Comparison of ENCODE assay signal across 12 mouse cellular contexts in the genomic region with DNA sequence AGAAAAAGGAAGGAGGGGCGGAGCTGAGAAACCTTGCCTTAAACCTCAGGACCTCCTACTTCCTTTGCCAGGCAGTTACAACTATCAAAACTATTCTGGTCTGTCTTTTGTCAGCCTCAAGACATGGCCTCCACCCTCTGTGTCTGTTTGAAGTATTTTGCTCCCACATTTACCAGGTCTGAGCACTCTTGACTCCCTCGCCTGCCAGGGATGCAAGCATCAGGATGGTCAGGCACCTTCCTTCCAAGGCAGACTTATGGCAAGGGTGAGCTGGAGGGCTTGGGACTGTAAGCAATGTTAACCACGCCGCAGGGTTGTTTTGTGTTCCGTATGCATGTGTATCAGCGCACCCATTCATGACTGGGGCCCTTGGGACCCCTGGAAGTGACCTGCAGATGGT. TPM values are rescaled to one million over a fixed set of nuclear protein-coding genes. Genes with fewer than 3 reads are reported as not detected.
DNase-seq lines count a peak whose midpoint lies in the region; TF ChIP-seq lines count a peak whose summit lies in the region.
"Had no signal": no experiment of that assay in that cellular context is flagged by ENCODE, and none has a peak within 500 bp of the region (broad histone marks: within the 10 kb centered on the region; RNA-seq: fewer than 3 reads in every experiment).

No protein-coding gene starts in this region.

- DNase-seq in gastrocnemius, adult 2 months, result no peak
- no peak for DNase-seq in gastrocnemius, postnatal 4 days (ENCODE audit: low spot score in 2 of 2)
- peak; percentile 56 for DNase-seq in thymus, adult 2 months
- DNase-seq in thymus, adult 18-20 months, result no peak
- DNase-seq in embryo, embryonic 11 days, result no peak
- no peak for DNase-seq in gastrocnemius, adult 18-20 months (ENCODE audit: low spot score)
- no peak for DNase-seq in gastrocnemius, adult 8-10 months (ENCODE audit: low spot score in 2 of 2)
- DNase-seq: cerebellum, adult 9-11 months; left cerebral cortex, postnatal 4 days had no signal

- peaks cover 62% of the 10 kb centered on the region for H3K79me2 ChIP-seq in macrophage (ENCODE audit: inconsistent target)

- no peaks in the 10 kb centered on the region for H3K36me3 ChIP-seq in thymus, adult 2 months (ENCODE audit: control insufficient read depth, insufficient read depth, low read length)
- H3K36me3 ChIP-seq in macrophage (ENCODE audit: inconsistent target), result no peaks in the 10 kb centered on the region

- intact Hi-C loops in gastrocnemius, adult 2 months (cut with DNase I), result no loop called here

- peak; percentile 53; the same call in 1 of the 2 replicates for TF ChIP-seq POLR2A in thymus, adult 2 months (IDR thresholded peaks at IDR 0.05; ENCODE audit: control insufficient read depth, extremely low read depth, insufficient read depth, low read length, poor library complexity)

- H3K4me3 ChIP-seq in gastrocnemius, adult 2 months, result no peak overlapping the region
- peak overlapping the region; percentile 53 for H3K4me3 ChIP-seq in thymus, adult 2 months (ENCODE audit: control insufficient read depth, insufficient read depth, low read length)
- peak overlapping the region; percentile 46 for H3K4me3 ChIP-seq in macrophage (ENCODE audit: inconsistent target)
- H3K4me3 ChIP-seq: forebrain, embryonic 10.5 days; midbrain, embryonic 13.5 days had no signal

- H3K27ac ChIP-seq in gastrocnemius, adult 2 months, result peak overlapping the region; percentile 31
- peak overlapping the region; percentile 88 for H3K27ac ChIP-seq in thymus, adult 2 months (ENCODE audit: control insufficient read depth, insufficient read depth, low read length)
- peak overlapping the region; percentile 98 for H3K27ac ChIP-seq in macrophage
- H3K27ac ChIP-seq: forebrain, embryonic 10.5 days; midbrain, embryonic 13.5 days had no signal

- WGBS in thymus, adult 2 months, result 3% methylated on average over 6 of the region's 6 CpGs
- WGBS in macrophage (ENCODE audit: missing documents), result 2% methylated on average over 6 of the region's 6 CpGs

- TF ChIP-seq CTCF in gastrocnemius, adult 2 months (IDR thresholded peaks at IDR 0.05), result no peak
- TF ChIP-seq CTCF in thymus, adult 2 months (IDR thresholded peaks at IDR 0.05; ENCODE audit: borderline replicate concordance, control insufficient read depth, extremely low read depth, insufficient read depth, low read length, poor library complexity), result no peak

- peaks cover 38% of the 10 kb centered on the region for H3K4me1 ChIP-seq in thymus, adult 2 months (replicated peaks; ENCODE audit: control insufficient read depth, insufficient read depth, low read length)

- H3K27me3 ChIP-seq in thymus, adult 2 months (ENCODE audit: control insufficient read depth, insufficient read depth, low read length), result no peaks in the 10 kb centered on the region

RNA-seq across cellular contexts. Expression of gene Fnbp1, which starts 1.5 kb away (rescaled TPM):
- 10 to 100 TPM in 1 of 2 experiments, 1 to 10 TPM in 1; 7.9 to 13.2 TPM for total RNA-seq in gastrocnemius, adult 2 months (2021)
- total RNA-seq in gastrocnemius, postnatal 4 days (2021), result 10 to 100 TPM; 33.8 to 37.3 TPM
- polyA plus RNA-seq in thymus, adult 2 months (2012; rRNA removed), result 148 and 160 TPM in 2 replicates
- 100 to 1,000 TPM; 230 to 652 (median 349) TPM for total RNA-seq in macrophage (2018; cell fraction: chromatin; rRNA removed)
- total RNA-seq in macrophage (2018; cell fraction: cytosol; rRNA removed), result 10 to 100 TPM; 45.7 to 98.1 (median 65.6) TPM
- 100 to 1,000 TPM; 117 to 400 (median 216) TPM for total RNA-seq in macrophage (2018; cell fraction: nucleus; rRNA removed)
- 77.2 to 118 TPM (median 110 TPM) in 3 replicates for polyA plus RNA-seq in macrophage (2018)
- total RNA-seq in gastrocnemius, adult 18-20 months (2021), result 10 to 100 TPM in 1 of 2 experiments, 1 to 10 TPM in 1; 9.2 to 11.9 TPM
- 1 to 10 TPM; 4.1 to 10.0 (median 7.6) TPM for total RNA-seq in gastrocnemius, adult 8-10 months (2022)

RNA-seq across cellular contexts. Expression of gene Gpr107, which starts 8.8 kb away (rescaled TPM):
- 10 to 100 TPM; 24.5 to 29.0 TPM for total RNA-seq in gastrocnemius, adult 2 months (2021)
- 10 to 100 TPM; 43.2 to 46.0 TPM for total RNA-seq in gastrocnemius, postnatal 4 days (2021)
- 33.2 and 34.6 TPM in 2 replicates for polyA plus RNA-seq in thymus, adult 2 months (2012; rRNA removed)
- total RNA-seq in macrophage (2018; cell fraction: chromatin; rRNA removed), result 100 to 1,000 TPM; 139 to 319 (median 251) TPM
- 10 to 100 TPM; 30.7 to 54.7 (median 44.4) TPM for total RNA-seq in macrophage (2018; cell fraction: cytosol; rRNA removed)
- total RNA-seq in macrophage (2018; cell fraction: nucleus; rRNA removed), result 100 to 1,000 TPM in 15 of 26 experiments, 10 to 100 TPM in 11; 80.4 to 185 (median 108) TPM
- polyA plus RNA-seq in macrophage (2018), result 44.0 to 60.9 TPM (median 45.0 TPM) in 3 replicates
- total RNA-seq in gastrocnemius, adult 18-20 months (2021), result 10 to 100 TPM; 21.7 to 23.4 TPM
- 10 to 100 TPM; 23.1 to 26.2 (median 24.2) TPM for total RNA-seq in gastrocnemius, adult 8-10 months (2022)

Comparison
In these comparisons a context has a peak if more than half of its experiments do, and no peak if none do; other contexts are left out.
1. H3K27ac ChIP-seq: peak in every context shown above with its lines; median percentile 98 in macrophage; 88 in thymus, adult 2 months; 31 in gastrocnemius, adult 2 months.